Mouse (Mus musculus): Measurements from ENCODE around the gene Tep1. TPM values are rescaled to one million over a fixed set of nuclear protein-coding genes. Genes with fewer than 3 reads are reported as not detected.
A peak's percentile ranks its signal among the peaks of the same experiment; 100 is the strongest.
"Not testable (repeated sequence)": the region's sequence is repeated elsewhere in the genome, so short reads cannot be mapped to it uniquely, and the experiment has no call there.

Gene Tep1
- 3.5 and 5.7 TPM in 2 replicates for polyA plus RNA-seq (2015; fragmentation: Nextera tagmentation; extraction: Ambion mirVana)

GRCm38 (mm10) chr14:50869889-50870804, at the start of gene Tep1:
Gene Tep1 (minus strand): TSS chr14:50870560.
- Histone ChIP-seq H3K4me3 (peak within 1 kb of the TSS; percentile 56), H3K9ac (peak within 1 kb of the TSS; percentile 69), H3K9me3 (no peaks in the 10 kb centered on the region), H3K27ac (peak within 1 kb of the TSS; percentile 79), H3K27me3 (no peaks in the 10 kb centered on the region), H3K4me2 (replicated peaks) (peak within 1 kb of the TSS; percentile 77), H3K36me3 (no peaks in the 10 kb centered on the region), H3K4me1 (0 out of 2 replicates have a peak, but pooled peaks cover 5% of the 10 kb centered on the region)
- ATAC-seq (ENCODE audit: low FRiP score, low read depth), result peak; percentile 89
- WGBS, result 7% methylated on average over 32 of the region's 32 CpGs

- Histone ChIP-seq H3K9me3 (no peaks in the 10 kb centered on the region), H3K4me3 (no peak overlapping the region), H3K9ac (no peak overlapping the region), H3K36me3 (peaks cover 49% of the 10 kb centered on the region), H3K4me2 (replicated peaks) (no peak overlapping the region), H3K27ac (no peak overlapping the region), H3K27me3 (no peaks in the 10 kb centered on the region), H3K4me1 (no peaks in the 10 kb centered on the region)
- 54% methylated on average over 3 of the region's 3 CpGs for WGBS
- no peak for ATAC-seq (ENCODE audit: low FRiP score, low read depth)
Measured at GRCm38 (mm10) chr14:50911356-50911755, 41.0 kb upstream of the Tep1 start.

- Histone ChIP-seq H3K9ac (no peak overlapping the region), H3K4me3 (no peak overlapping the region), H3K27ac (no peak overlapping the region), H3K4me1 (peaks cover 9% of the 10 kb centered on the region), H3K9me3 (no peaks in the 10 kb centered on the region), H3K36me3 (peaks cover 20% of the 10 kb centered on the region), H3K27me3 (no peaks in the 10 kb centered on the region), H3K4me2 (replicated peaks) (no peak overlapping the region)
- ATAC-seq (ENCODE audit: low FRiP score, low read depth), result no peak
- 77% methylated on average over 4 of the region's 4 CpGs for WGBS
Measured at GRCm38 (mm10) chr14:50908126-50908525, 37.8 kb upstream of the Tep1 start.

- H3K4me2 ChIP-seq (replicated peaks); H3K9me3 ChIP-seq; ATAC-seq (ENCODE audit: low FRiP score, low read depth); H3K4me1 ChIP-seq; H3K9ac ChIP-seq; H3K27ac ChIP-seq; H3K36me3 ChIP-seq; H3K27me3 ChIP-seq; H3K4me3 ChIP-seq: not testable (repeated sequence)
Measured at GRCm38 (mm10) chr14:50905327-50905726, 35.0 kb upstream of the Tep1 start.

- Histone ChIP-seq H3K9me3 (no peaks in the 10 kb centered on the region), H3K4me2 (replicated peaks) (no peak overlapping the region), H3K4me1 (peaks cover 9% of the 10 kb centered on the region), H3K4me3 (no peak overlapping the region), H3K9ac (no peak overlapping the region), H3K27ac (no peak overlapping the region), H3K27me3 (peaks cover 6% of the 10 kb centered on the region), H3K36me3 (no peaks in the 10 kb centered on the region)
- WGBS, result 78% methylated on average over 4 of the region's 4 CpGs
- ATAC-seq (ENCODE audit: low FRiP score, low read depth), result no peak
Measured at GRCm38 (mm10) chr14:50904828-50905129, 34.4 kb upstream of the Tep1 start.

GRCm38 (mm10) chr14:50903973-50904827, 33.8 kb upstream of the Tep1 start:
- Histone ChIP-seq H3K36me3 (no peaks in the 10 kb centered on the region), H3K27me3 (peaks cover 11% of the 10 kb centered on the region), H3K4me2 (replicated peaks) (peak overlapping the region; percentile 70), H3K9ac (peak overlapping the region; percentile 67), H3K4me3 (peak overlapping the region; percentile 42), H3K4me1 (peaks cover 9% of the 10 kb centered on the region), H3K27ac (no peak overlapping the region), H3K9me3 (no peaks in the 10 kb centered on the region)
- 4% methylated on average over 26 of the region's 26 CpGs for WGBS
- ATAC-seq (ENCODE audit: low FRiP score, low read depth), result peak; percentile 76

- H3K4me1 ChIP-seq; H3K4me3 ChIP-seq; H3K9me3 ChIP-seq; H3K4me2 ChIP-seq (replicated peaks); ATAC-seq (ENCODE audit: low FRiP score, low read depth); H3K9ac ChIP-seq; H3K27ac ChIP-seq; H3K36me3 ChIP-seq: not testable (repeated sequence)
- peaks cover 52% of the 10 kb centered on the region for H3K27me3 ChIP-seq
- WGBS, result 83% methylated on average over 2 of the region's 2 CpGs
Measured at GRCm38 (mm10) chr14:50897992-50898391, 27.6 kb upstream of the Tep1 start.

- Histone ChIP-seq H3K9ac (peak within 1 kb of the TSS; percentile 55), H3K4me2 (replicated peaks) (peak within 1 kb of the TSS; percentile 74), H3K27me3 (peaks cover 52% of the 10 kb centered on the region), H3K4me3 (peak within 1 kb of the TSS; percentile 40), H3K27ac (no peak within 1 kb of the TSS), H3K36me3 (no peaks in the 10 kb centered on the region), H3K4me1 (peaks cover 9% of the 10 kb centered on the region), H3K9me3 (no peaks in the 10 kb centered on the region)
- ATAC-seq (ENCODE audit: low FRiP score, low read depth), result no peak
- 29% methylated on average over 7 of the region's 7 CpGs for WGBS
Measured at GRCm38 (mm10) chr14:50897374-50897765, 27.0 kb upstream of the Tep1 start, which contains the start of gene Klhl33. Gene Klhl33 (minus strand): TSS chr14:50897507.

GRCm38 (mm10) chr14:50896747-50897373, 26.5 kb upstream of the Tep1 start:
- Histone ChIP-seq H3K27me3 (peaks cover 52% of the 10 kb centered on the region), H3K9ac (peak overlapping the region; percentile 55), H3K4me2 (replicated peaks) (peak overlapping the region; percentile 74), H3K4me3 (peak overlapping the region; percentile 40), H3K9me3 (no peaks in the 10 kb centered on the region), H3K4me1 (peaks cover 9% of the 10 kb centered on the region), H3K27ac (no peak overlapping the region), H3K36me3 (no peaks in the 10 kb centered on the region)
- no peak for ATAC-seq (ENCODE audit: low FRiP score, low read depth)
- 16% methylated on average over 23 of the region's 23 CpGs for WGBS

- Histone ChIP-seq H3K27me3 (peaks cover 52% of the 10 kb centered on the region), H3K27ac (no peak overlapping the region), H3K4me2 (replicated peaks) (peak overlapping the region; percentile 74), H3K4me1 (peaks cover 9% of the 10 kb centered on the region), H3K36me3 (no peaks in the 10 kb centered on the region), H3K9me3 (no peaks in the 10 kb centered on the region), H3K4me3 (peak overlapping the region; percentile 40), H3K9ac (peak overlapping the region; percentile 55)
- WGBS, result 16% methylated on average over 19 of the region's 19 CpGs
- ATAC-seq (ENCODE audit: low FRiP score, low read depth), result no peak
Measured at GRCm38 (mm10) chr14:50895985-50896746, 25.8 kb upstream of the Tep1 start.

- no peak for ATAC-seq (ENCODE audit: low FRiP score, low read depth)
- peaks cover 51% of the 10 kb centered on the region for H3K27me3 ChIP-seq
- no peak overlapping the region for H3K9ac ChIP-seq
- no peaks in the 10 kb centered on the region for H3K36me3 ChIP-seq
- H3K4me1 ChIP-seq, result peaks cover 9% of the 10 kb centered on the region
- H3K27ac ChIP-seq, result no peak overlapping the region
- H3K4me3 ChIP-seq, result no peak overlapping the region
- no peak overlapping the region for H3K4me2 ChIP-seq (replicated peaks)
- H3K9me3 ChIP-seq, result no peaks in the 10 kb centered on the region
Measured at GRCm38 (mm10) chr14:50895407-50895806, 25.0 kb upstream of the Tep1 start.

All from limb, embryonic 13.5 days (tissue).